Mouse (Mus musculus) ovary, adult 18-20 months (tissue): ENCODE data around the gene Tpp1.
"Not testable (repeated sequence)": the region's sequence is repeated elsewhere in the genome, so short reads cannot be mapped to it uniquely, and the experiment has no call there.

Source experiments
- DNase-seq: peaks from one replicate; pipeline ENCODE4 v3.0.0; 2022; ENCODE audit warnings: low spot score, mixed read lengths

Tpp1 gene

GRCm38 (mm10) chr7:105761813-105762484, 9.9 kb upstream of the Tpp1 start:
- no peak for DNase-seq

DNA sequence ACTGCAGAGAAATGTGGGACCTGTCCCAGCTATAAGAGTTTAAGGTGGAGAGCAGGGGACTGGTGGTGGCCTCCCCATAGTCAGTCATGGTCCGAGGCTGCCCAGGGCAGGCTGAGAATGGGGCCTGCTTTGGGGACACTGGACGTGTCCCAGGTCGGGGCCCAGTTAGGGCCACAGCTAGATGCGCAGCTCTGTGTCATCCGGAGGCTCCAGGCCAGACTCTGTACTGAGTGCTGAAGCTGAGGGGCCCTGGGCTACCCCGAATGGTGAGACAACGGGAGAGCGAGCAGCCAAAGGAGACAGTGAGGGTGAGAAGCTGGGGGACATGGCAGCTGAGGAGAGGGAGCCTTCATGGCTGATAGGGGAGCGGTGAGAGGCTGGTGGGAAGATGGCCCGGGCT, 1.2 kb upstream of the Tpp1 start:
- DNase-seq, result no peak

DNA sequence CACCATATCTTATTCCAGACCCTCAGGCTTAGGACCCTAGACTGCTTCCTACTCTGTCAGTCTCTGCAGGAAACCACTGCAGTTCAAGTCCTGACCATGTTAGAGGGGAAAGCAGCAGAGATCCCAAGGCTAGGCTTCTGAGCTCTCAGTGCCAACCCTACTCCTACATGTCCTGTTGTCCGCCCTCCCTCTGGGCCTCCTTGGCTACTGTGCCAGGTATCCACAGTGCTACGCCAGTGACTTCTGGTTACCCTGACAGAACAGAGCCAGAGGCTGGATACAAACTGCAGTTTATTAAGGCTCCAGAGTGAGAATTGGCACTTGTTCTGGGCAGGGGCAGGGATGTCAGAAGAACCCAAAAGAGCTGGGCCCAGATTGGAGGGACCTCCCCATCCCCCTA, 681 bp upstream of the Tpp1 start:
- no peak for DNase-seq

DNA sequence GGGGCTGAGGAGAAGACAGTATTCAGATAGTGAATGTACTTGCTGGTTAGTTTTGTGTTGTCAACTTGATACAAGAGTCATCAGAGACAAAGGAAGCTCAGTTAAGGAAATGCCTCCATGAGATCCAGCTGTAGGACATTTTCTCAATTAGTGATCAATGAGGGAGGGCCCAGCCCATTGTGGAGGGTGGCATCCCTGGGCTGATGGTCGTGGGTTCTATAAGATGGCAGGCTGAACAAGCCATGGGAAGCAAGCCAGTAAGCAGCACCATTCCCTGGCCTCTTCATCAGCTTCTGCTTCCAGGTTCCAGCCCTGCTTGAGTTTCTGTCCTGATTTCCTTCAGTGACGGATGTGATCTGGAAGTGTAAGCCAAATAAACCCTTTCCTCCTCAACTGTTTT, 4.3 kb downstream of the Tpp1 start:
- no peak for DNase-seq

DNA sequence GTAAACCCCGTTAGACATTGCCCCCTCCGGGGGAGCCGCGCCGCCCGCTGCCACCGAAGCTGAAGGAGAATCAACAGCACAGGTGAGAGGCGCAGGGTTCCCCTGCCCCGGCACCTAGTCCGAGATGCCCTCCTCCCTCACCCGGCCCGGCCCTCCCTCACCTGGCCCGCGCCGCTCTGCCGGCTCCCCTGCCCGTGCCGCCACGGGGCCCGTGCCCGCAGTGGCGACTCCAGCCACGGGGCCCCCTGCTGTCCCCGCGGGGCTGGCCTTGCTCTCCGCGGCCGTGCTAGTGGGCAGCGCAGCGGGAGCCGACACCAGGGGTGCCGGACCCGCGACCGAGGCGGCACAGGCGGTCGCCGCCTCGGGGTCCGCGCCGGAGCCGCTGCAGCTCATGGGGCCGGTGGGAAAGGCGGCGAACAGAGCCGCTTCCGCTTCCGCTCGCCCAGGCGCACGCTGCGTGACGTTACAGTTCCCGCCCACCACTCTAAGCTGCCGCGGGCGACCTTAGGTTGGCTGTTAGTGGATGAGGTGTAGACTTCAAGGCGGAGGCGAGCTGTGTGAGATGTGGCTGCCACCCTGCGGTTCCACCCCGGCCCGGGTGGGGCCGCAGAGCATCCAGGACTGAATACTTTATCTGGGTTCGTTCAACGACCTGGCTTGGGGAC, 8.0 kb downstream of the Tpp1 start, which contains the start of gene Taf10:
Gene Taf10 (minus strand): TSS at position 436 of the 665 bp plus-strand sequence.
- peak; percentile 73 for DNase-seq

DNA sequence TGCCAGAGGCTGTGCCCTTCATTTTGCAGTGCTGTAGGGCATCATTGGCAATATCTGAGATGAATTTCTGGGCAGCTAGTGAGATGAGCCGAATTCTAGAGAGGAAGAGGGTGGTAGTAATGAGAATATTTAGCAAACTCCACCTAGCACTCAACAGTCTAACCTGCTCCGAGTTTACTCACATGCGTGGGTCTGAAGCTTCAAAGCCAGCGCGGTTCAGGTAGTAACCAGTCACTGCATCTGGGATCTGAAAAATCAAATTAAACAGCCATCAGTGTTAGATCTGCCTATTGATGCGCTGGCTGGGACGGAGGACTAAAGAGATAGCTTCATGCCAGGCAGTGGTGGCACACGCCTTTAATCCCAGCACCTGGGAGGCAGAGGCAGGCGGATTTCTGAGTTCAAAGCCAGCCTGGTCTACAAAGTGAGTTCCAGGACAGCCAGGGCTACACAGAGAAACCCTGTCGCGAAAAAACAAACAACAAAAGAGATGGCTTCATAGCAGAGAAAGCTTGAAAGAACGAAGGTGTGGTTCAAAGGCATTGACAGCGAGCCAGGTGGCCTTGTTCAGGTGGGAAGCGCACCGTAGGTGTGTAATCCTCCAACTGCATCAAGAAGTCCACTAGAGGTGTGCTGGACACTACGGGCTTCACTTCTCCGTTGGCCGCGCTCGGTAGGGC, 8.6 kb downstream of the Tpp1 start:
- DNase-seq, result not testable (repeated sequence)

DNA sequence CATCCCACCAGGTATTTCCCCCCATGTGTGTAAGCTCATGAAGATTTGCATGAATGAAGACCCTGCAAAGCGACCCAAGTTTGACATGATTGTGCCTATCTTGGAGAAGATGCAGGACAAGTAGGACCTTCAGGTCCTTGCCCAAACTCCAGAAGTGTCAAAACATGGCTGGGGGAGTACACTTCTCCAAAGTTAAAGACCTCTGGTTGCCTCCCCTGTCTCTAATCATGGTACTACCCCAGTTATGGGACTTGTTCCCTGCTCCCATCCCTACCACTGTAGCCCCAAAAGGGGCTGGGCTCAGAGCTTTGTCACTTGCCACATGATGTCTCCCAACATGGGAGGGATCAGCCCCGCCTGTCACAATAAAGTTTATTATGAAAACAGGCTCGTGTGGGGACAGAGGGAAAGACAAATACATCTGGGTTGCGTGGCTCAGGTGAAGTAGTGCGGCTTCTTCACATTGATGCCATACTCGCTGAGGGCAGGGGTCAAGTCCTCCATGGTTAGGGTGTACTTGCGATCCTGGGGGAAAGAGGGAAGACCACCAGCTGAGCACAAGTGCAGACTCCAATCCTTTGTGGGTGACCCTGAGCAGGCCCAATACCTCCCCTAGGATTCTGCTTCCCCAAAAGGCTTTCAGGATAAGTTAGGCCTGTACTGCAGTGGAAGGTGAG, 9.4 kb downstream of the Tpp1 start:
- DNase-seq, result not testable (repeated sequence)

DNA sequence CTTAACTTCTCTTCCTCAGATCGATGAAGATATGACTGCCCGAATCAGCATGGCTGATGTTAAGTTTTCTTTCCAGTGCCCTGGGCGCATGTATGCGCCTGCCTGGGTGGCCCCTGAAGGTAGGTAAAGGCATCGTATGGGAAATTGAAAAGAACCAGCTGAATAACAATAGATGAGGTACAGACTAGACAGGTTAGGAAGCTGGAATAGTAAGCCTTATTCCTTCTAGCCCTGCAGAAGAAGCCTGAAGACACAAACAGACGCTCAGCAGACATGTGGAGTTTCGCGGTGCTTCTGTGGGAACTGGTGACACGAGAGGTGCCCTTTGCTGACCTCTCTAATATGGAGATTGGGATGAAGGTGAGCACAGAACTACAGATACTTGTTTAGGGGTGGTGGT, 10.1 kb downstream of the Tpp1 start:
- DNase-seq, result no peak

DNA sequence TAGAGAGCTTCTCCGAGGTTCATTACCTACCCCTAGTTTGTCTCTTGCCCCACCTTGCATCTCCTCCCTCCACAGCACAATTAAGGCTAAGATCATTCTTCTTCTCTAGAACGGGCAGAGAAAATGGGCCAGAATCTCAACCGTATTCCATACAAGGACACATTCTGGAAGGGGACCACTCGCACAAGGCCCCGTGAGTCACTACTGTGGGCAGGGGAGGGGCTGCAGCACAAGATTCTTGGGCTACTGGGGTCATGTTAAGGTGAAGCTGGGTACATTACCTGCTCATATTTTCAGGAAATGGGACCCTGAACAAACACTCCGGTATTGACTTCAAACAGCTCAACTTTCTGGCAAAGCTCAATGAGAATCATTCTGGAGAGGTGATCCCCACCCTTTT, 11.2 kb downstream of the Tpp1 start:
- DNase-seq, result no peak

DNA sequence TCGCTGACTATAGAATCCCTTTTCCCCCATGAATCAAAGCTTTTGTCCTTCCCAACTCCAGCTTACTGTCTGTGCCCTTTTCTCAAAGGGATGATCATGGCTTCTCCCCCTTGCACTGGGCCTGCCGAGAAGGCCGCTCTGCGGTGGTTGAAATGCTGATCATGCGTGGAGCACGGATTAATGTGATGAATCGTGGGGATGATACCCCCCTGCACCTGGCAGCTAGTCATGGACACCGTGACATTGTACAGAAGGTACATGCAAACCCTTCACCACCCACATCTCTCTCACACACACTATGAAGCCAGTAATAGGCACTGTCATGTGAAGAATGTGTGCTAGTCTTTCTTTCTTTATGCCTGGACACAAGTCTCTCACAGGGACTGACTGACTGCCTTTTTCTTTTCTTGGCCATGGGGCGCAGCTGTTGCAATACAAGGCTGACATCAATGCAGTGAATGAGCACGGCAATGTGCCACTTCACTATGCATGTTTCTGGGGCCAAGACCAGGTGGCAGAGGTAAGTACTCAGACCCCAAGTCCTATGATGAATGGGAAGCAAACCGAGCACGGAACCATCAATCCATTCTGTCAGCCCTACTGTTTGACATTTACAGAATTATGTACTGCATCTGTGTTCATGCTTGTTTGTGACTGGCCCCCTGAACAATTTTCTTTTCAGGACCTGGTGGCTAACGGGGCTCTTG, 11.8 kb downstream of the Tpp1 start:
- DNase-seq, result no peak

GRCm38 (mm10) chr7:105738948-105739347, 13.1 kb downstream of the Tpp1 start:
- peak; percentile 48 for DNase-seq

GRCm38 (mm10) chr7:105738286-105738685, 13.7 kb downstream of the Tpp1 start:
- DNase-seq, result no peak

DNA sequence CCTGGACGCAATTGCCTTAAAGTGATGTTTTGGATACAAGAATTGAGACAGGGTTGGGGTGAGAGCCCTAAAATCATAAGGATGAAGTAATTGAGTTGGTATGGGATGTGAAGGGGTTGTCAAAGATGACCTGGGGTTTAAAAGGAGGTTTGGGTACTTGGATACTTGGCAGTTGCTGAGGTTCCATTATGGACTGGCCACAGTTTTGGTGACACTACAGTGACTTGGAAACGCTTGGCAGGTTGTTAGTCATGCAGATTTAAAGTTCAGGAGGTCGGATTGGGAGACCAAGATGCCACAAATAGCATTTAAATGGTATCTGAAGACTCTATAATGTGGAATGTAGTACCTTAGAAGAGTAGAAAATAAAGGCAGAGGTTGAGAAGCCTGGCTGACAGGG, 14.4 kb downstream of the Tpp1 start:
- DNase-seq, result no peak

DNA sequence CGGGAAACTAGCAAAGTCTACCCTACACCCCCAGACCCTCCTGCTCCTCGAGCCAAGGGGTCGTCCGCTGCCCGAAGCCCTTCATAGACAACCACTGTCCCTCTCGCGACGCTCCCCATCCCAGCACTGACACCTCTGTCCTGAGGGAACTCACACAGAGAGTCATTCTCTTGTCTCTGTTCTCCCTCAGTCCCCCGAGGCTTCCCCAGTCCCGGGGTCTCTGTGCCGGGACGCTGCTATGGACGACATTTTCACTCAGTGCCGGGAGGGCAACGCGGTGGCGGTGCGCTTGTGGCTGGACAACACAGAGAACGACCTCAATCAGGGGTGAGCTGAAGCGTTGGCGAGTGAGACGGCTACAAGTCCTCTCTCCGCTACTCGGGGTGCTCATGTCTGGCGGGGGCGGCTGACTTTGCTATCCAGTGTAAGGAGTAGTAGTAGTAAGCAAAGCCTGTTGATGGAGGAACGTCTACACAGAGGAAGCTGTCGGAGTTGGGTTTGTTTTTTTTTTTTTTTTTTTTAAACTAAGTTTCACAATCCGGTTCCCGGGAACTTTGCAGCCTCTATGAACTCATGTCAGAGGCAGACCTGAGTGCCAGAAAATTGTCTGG, 15.0 kb downstream of the Tpp1 start, which contains the start of gene Rrp8:
Gene Rrp8 (minus strand): TSS at position 475 of the 611 bp plus-strand sequence.
- no peak for DNase-seq

DNA sequence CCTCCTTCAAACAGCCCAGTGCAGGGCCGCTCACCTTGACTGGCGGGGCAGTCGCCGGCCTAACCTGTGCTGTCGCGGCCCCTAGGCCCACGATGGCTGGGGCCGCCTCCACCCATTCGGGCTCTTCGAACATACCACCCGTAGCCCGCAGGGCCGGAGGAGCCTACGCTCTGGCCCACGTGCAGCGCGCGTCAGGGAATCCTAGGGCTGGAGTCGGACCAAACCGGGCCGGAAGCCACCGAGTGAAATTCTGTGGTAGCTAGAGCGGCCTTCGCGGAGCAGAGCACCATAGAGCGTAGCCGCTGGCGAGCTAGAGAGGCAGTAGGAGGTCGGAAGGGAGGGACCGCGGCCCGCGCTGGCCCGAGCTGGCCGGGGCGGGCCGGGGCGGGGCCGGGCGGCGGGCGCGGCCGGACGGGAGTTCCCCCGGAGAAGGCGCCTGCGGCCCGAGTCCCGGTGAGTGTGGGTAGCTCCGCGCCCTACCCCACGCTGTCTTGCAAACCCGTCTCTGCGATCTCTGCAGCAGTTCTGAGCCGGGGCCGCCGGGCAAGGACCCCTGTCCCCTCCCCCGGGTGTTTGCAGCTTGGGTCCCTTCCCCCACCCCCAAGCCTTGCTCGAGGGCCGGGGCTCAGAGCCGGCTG, 15.7 kb downstream of the Tpp1 start, which contains the start of gene Ilk:
Gene Ilk (plus strand): TSS at position 329 of the 638 bp plus-strand sequence.
- peak; percentile 90 for DNase-seq

DNA sequence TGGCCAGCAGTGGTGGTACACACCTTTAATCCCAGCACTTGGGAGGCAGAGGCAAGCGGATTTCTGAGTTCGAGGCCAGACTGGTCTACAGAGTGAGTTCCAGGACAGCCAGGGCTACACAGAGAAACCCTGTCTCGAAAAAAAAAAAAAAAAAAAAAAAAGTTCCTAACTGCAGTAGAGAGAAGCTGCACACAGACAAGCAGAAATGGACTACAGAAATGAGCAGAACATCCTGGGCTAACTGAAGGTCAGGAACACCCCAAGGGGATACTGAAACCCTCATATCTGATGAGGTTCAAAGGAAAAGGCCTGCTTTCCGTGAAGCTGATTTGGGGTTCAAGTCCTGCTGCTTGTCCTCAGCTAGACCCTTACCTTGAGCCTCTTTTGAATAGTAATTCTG, 16.6 kb downstream of the Tpp1 start:
- not testable (repeated sequence) for DNase-seq

DNA sequence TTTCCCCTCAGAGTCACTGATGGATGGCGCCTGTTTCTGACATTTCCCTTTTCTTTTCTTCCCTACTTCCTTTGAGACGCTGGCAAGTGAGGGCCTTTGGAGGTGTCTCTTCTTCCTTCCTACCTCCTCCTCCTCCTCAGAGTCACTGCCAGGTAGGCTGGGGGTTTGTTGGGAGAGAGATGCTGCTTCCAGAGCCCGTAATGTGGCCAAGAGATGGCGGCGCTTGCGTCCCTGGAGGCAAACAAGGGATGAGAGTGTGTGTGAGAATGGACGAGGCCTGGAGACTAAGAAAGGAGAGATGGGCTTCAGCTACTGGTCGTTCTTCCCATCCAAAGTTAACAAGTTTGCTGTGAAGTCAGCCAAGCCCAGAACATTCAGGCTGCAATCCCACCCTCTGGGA, 17.2 kb downstream of the Tpp1 start:
- no peak for DNase-seq

DNA sequence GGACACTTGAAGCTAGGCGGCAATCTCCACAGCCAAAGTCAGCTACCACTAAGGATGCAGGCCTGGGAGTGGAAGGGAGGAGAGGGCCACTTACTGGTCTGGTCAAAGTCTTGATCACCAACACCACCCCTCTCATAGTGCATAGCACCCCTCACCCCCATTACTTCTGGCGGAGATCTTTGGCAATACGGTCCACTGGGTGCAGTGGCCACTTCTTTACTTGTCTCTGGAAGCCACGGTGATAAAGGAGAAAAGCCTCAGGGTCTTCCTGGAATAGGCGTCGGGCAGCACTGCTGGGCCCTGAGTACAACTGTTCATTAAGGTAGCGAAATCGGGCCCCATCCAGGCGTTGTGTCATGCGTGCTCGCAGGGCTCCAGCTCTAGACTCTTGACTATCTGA, 18.2 kb downstream of the Tpp1 start:
- DNase-seq, result no peak

DNA sequence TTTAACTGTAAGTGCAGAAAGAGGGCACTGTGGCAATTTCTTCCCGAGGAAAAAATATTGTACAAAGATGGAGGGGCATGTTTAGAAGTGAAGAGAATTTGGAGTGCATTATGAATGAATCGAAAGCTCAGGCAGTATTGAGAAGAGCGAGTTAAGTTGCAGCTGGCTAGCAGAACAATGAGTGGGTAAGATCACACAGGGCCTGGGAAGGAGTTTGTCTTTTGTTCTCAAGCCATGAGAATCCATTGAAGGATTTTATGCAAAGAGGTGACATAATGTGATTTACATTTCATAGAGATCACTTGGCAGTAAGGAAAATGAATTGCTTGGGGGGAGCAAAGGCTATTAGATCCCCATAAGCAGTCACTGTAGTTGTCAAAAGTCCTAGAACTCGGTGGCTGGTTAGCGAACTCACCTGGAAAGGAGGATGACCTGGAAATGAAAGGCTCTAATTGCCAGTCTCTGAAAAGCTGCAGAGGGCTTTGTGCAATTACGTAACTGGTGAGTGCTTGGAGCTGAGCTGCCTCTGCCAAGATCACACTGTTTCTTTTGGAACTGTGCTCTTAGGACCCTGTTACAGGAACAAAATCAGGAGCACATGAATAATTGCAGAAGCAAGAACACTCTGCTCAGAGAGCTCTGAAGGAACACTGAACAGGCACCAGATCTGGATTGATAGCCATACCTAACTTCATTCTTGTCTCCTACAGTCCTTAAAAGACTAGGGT, 23.2 kb downstream of the Tpp1 start:
- no peak for DNase-seq

DNA sequence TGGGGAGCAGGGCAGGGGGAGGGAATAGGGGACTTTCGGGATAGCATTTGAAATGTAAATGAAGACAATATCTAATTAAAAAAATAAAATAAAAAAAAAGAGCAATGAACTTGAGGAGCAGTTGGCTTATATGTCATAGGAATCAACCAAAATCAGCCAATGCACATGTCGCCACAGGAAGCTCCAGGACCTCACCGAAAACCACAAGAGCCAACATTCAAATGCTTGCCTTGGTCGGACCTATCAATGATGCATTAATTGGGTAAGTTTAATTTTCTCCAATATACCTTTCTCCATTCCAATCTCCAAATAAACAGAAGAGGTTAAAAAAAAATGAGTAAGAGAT, 25.1 kb downstream of the Tpp1 start:
- DNase-seq, result no peak
